Mouse (Mus musculus) embryonic facial prominence, embryonic 13.5 days (tissue): ENCODE results near the gene Iqcd. TPM values are rescaled to one million over a fixed set of nuclear protein-coding genes. Genes with fewer than 3 reads are reported as not detected.

Source experiments
- ATAC-seq: fragments of 200-750 bp; cut with Nextera tagmentation; 2 replicates; pipeline ENCODE4 v1.8.0; 2017; ENCODE audit warnings: low read depth; ENCODE audit not compliant: insufficient number of reproducible peaks, insufficient read depth, low FRiP score, low TSS enrichment
- H3K27ac ChIP-seq: fragments of 300-500 bp; sonication (generic); 2 replicates; pipeline ENCODE4 v1.5.1; 2015; ENCODE audit warnings: moderate library complexity, mild to moderate bottlenecking, inconsistent platforms
- H3K27me3 ChIP-seq: fragments of 300-500 bp; sonication (generic); 2 replicates; pipeline ENCODE4 v1.6.1; 2015; ENCODE audit warnings: mild to moderate bottlenecking, inconsistent platforms
- H3K36me3 ChIP-seq: fragments of 300-500 bp; sonication (generic); 2 replicates; pipeline ENCODE4 v1.6.1; 2015; ENCODE audit warnings: mild to moderate bottlenecking, inconsistent platforms
- H3K4me1 ChIP-seq: fragments of 300-500 bp; sonication (generic); 2 replicates; pipeline ENCODE4 v1.6.1; 2015; ENCODE audit warnings: inconsistent platforms
- H3K4me2 ChIP-seq: fragments of 300-500 bp; sonication (generic); 2 replicates; pipeline ENCODE4 v1.6.1; 2015; ENCODE audit warnings: moderate library complexity, mild to moderate bottlenecking, inconsistent platforms
- H3K4me3 ChIP-seq: fragments of 300-500 bp; sonication (generic); 2 replicates; pipeline ENCODE4 v1.5.1; 2015; ENCODE audit warnings: mild to moderate bottlenecking, inconsistent platforms
- H3K9ac ChIP-seq: fragments of 300-500 bp; sonication (generic); 2 replicates; pipeline ENCODE4 v1.6.1; 2015; ENCODE audit warnings: mild to moderate bottlenecking, inconsistent platforms
- H3K9me3 ChIP-seq: fragments of 300-500 bp; sonication (generic); 2 replicates; pipeline ENCODE4 v1.6.1; 2016; ENCODE audit warnings: inconsistent platforms
- WGBS: fragments of 180-500 bp; shearing (Covaris S2); methylation state at CpG from one replicate; pipeline ENCODE4 v1.1.7; 2015; ENCODE audit warnings: mixed read lengths; 5-methylcytosine and 5-hydroxymethylcytosine counted together
- polyA plus RNA-seq: library from polyadenylated mRNA; unstranded; fragments of >200 nt; fragmentation: Nextera tagmentation; extraction: Ambion mirVana; gene quantifications from 2 replicates; pipeline ENCODE4 v1.2.1, GENCODE M21; 2015

Gene Iqcd
- polyA plus RNA-seq, 1 experiment from 2014 or later, result 0.60 TPM

DNA sequence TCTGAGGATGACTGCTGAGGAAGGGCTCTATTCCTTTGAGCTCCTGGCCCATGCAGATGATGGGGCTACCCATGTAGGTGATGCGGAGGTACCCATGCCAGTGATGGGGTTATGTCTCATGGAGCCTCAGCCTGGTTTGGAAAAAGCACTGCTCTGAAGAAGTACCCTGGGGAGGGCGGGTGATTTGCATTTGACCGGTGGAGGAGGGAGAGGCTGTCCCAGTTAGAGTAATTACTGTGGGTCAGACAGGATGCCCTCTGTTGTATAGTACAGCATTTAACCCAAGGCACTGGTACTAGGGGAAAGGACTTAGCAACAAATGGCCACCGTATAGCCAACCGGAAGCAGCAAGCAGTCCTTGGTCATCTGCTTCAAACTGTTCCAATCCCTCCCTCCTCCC is 46.0 kb downstream of the Iqcd start:
- no peak for ATAC-seq
- Histone ChIP-seq H3K36me3 (no peaks in the 10 kb centered on the region), H3K27ac (no peak overlapping the region), H3K4me3 (no peak overlapping the region), H3K4me2 (no peak overlapping the region), H3K9me3 (peaks cover 4% of the 10 kb centered on the region), H3K27me3 (peaks cover 28% of the 10 kb centered on the region), H3K9ac (no peak overlapping the region), H3K4me1 (no peaks in the 10 kb centered on the region)
- 36% methylated on average over 5 of the region's 5 CpGs for WGBS

DNA sequence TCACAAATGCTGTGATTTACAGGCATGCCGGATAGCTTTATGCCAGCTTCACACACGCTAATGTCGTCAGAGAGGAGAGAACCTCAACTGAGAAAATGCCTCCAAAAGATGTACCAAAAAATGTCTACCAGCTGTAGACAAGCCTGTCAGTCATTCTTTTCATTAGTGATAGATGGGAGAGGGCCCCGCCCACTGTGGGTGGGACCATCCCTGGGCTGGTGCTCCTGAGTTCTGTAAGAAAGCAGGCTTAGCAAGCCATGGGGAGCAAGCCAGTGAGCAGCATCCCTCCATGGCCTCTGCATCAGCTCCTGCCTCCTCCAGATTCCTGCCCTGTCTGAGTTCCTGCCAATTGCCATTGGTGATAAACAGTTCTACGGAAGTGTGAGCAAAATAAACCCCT is 46.8 kb downstream of the Iqcd start:
- H3K4me3 ChIP-seq, result no peak overlapping the region
- ATAC-seq, result no peak
- no peak overlapping the region for H3K27ac ChIP-seq
- no peak overlapping the region for H3K9ac ChIP-seq
- no peaks in the 10 kb centered on the region for H3K36me3 ChIP-seq
- H3K4me2 ChIP-seq, result no peak overlapping the region
- H3K27me3 ChIP-seq, result peaks cover 20% of the 10 kb centered on the region
- no peaks in the 10 kb centered on the region for H3K4me1 ChIP-seq
- WGBS, result 83% methylated on average over 5 of the region's 5 CpGs
- H3K9me3 ChIP-seq, result peaks cover 4% of the 10 kb centered on the region

DNA sequence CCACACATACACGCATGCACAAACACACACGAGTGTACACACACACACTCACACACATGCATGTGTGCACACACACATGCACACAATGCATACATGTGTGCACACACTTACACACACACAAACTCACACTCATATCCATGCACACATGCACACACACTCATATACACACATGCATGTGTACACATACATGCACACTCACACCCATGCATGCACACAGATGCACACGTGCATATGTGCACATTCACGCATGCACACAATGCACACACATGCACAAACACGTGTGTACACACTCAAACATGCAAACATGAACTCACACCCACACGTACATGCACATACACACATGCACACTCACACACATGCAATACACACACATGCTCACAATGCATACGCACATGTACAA is 51.3 kb downstream of the Iqcd start:
- no peak for ATAC-seq
- no peaks in the 10 kb centered on the region for H3K4me1 ChIP-seq
- H3K27ac ChIP-seq, result no peak overlapping the region
- H3K4me2 ChIP-seq, result no peak overlapping the region
- H3K4me3 ChIP-seq, result no peak overlapping the region
- H3K9me3 ChIP-seq, result no peaks in the 10 kb centered on the region
- H3K9ac ChIP-seq, result no peak overlapping the region
- 86% methylated on average over 7 of the region's 7 CpGs for WGBS
- no peaks in the 10 kb centered on the region for H3K36me3 ChIP-seq
- H3K27me3 ChIP-seq, result 0 out of 2 replicates have a peak, but pooled peaks cover 4% of the 10 kb centered on the region

GRCm38 (mm10) chr5:120643365-120644085 is 54.7 kb downstream of the Iqcd start:
- Histone ChIP-seq H3K9me3 (no peaks in the 10 kb centered on the region), H3K4me2 (no peak overlapping the region), H3K9ac (no peak overlapping the region), H3K27ac (no peak overlapping the region), H3K4me1 (peaks cover 2% of the 10 kb centered on the region), H3K27me3 (peaks cover 30% of the 10 kb centered on the region), H3K36me3 (no peaks in the 10 kb centered on the region), H3K4me3 (no peak overlapping the region)
- 71% methylated on average over 14 of the region's 14 CpGs for WGBS
- no peak for ATAC-seq

- 80% methylated on average over 3 of the region's 3 CpGs for WGBS
- Histone ChIP-seq H3K36me3 (no peaks in the 10 kb centered on the region), H3K9ac (no peak overlapping the region), H3K27me3 (peaks cover 37% of the 10 kb centered on the region), H3K27ac (no peak overlapping the region), H3K4me2 (no peak overlapping the region), H3K4me1 (peaks cover 9% of the 10 kb centered on the region), H3K9me3 (no peaks in the 10 kb centered on the region), H3K4me3 (no peak overlapping the region)
- ATAC-seq, result no peak
Measured at GRCm38 (mm10) chr5:120644227-120644626, 55.4 kb downstream of the Iqcd start.

GRCm38 (mm10) chr5:120645851-120646250 is 57.0 kb downstream of the Iqcd start:
- ATAC-seq, result no peak

DNA sequence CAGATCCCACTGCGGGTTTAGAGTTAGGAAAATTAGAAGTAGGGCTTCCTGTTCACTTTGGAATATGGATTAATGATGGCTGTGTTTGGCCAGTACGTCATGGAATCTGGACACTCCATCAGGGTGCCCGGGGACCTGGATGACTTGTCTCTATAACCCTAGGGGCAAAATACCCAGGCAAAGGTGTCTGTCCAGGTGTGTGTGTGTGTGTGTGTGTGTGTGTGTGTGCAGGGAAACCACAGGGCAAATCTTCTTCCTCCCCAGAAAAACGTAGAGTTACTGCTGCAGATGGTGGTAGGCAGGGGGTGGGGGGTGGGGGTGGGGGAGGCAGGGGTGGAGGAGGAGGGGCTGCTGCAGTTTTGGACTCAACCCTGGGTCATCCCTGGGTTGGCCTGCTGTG is 58.5 kb downstream of the Iqcd start:
- Histone ChIP-seq H3K9me3 (no peaks in the 10 kb centered on the region), H3K27me3 (peaks cover 68% of the 10 kb centered on the region), H3K4me1 (peaks cover 11% of the 10 kb centered on the region), H3K9ac (no peak overlapping the region), H3K4me3 (no peak overlapping the region), H3K27ac (no peak overlapping the region), H3K4me2 (no peak overlapping the region), H3K36me3 (no peaks in the 10 kb centered on the region)
- WGBS, result 63% methylated on average over 4 of the region's 4 CpGs
- no peak for ATAC-seq

More at GRCm38 (mm10) chr5:120645851-120646250, 57.0 kb downstream of the Iqcd start:
- H3K27ac ChIP-seq, result no peak overlapping the region
- WGBS, result 60% methylated on average over 6 of the region's 6 CpGs
- H3K4me3 ChIP-seq, result no peak overlapping the region
- no peaks in the 10 kb centered on the region for H3K9me3 ChIP-seq
- H3K4me2 ChIP-seq, result no peak overlapping the region
- H3K27me3 ChIP-seq, result peaks cover 53% of the 10 kb centered on the region
- H3K36me3 ChIP-seq, result no peaks in the 10 kb centered on the region
- no peak overlapping the region for H3K9ac ChIP-seq
- peaks cover 11% of the 10 kb centered on the region for H3K4me1 ChIP-seq

GRCm38 (mm10) chr5:120647814-120648491 is 59.1 kb downstream of the Iqcd start:
- H3K4me2 ChIP-seq, result no peak overlapping the region
- no peaks in the 10 kb centered on the region for H3K36me3 ChIP-seq
- H3K4me3 ChIP-seq, result no peak overlapping the region
- 35% methylated on average over 12 of the region's 12 CpGs for WGBS
- no peak for ATAC-seq
- no peak overlapping the region for H3K9ac ChIP-seq
- H3K27ac ChIP-seq, result no peak overlapping the region
- H3K27me3 ChIP-seq, result peaks cover 74% of the 10 kb centered on the region
- H3K4me1 ChIP-seq, result peaks cover 11% of the 10 kb centered on the region
- no peaks in the 10 kb centered on the region for H3K9me3 ChIP-seq

DNA sequence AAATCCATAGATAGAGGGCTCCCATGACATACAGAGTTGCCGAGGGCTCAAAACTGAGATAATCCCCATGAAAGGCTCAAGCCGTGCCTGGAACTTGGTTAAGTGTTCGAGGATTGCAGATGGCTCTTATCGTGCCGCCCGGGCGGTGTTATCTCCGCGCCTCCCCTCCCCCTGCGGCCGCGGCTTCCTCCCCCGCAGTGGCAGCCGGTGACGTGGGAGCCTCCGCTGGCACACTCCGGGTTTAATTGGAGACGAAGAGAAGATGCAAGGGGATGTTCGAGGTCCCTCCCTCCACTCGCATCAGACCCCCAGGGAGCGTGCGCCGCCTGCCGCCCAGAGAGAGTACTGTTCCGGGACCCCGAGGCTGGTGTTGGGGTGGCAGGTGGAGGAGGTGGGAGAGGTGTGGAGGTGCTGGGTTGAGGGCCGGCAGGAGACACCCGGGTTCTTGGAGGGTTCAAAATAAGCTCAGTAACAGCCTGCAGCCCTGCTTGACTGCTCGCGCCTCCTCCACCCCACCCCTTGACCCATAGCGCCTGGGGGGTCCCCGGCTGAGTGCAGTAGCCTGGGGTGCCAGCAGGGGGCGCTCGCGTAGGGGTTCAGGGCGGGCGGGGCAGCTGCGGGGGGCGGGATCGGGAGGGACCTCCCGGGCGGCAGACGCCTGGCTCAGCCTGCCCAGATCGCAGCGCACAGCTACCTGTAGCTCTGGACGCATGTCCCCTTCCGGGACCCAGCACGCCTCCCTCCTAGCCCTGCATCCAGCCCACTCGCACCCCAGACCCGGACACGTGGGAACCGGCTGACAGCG is 60.0 kb downstream of the Iqcd start, which contains the start of gene Rasal1:
Gene Rasal1 (plus strand): TSS at position 244 of the 805 bp plus-strand sequence.
- peak; percentile 60 for ATAC-seq
- Histone ChIP-seq H3K27ac (no peak within 1 kb of the TSS), H3K9me3 (no peaks in the 10 kb centered on the region), H3K4me2 (peak within 1 kb of the TSS; percentile 51), H3K4me3 (peak within 1 kb of the TSS; percentile 33), H3K9ac (peak within 1 kb of the TSS; percentile 46; the same call in 1 of the 2 replicates), H3K4me1 (peaks cover 11% of the 10 kb centered on the region), H3K36me3 (no peaks in the 10 kb centered on the region), H3K27me3 (peaks cover 73% of the 10 kb centered on the region)
- WGBS, result 2% methylated on average over 52 of the region's 53 CpGs

- Histone ChIP-seq H3K36me3 (no peaks in the 10 kb centered on the region), H3K27ac (no peak overlapping the region), H3K9me3 (no peaks in the 10 kb centered on the region), H3K4me3 (peak overlapping the region; percentile 33), H3K27me3 (peaks cover 70% of the 10 kb centered on the region), H3K4me2 (peak overlapping the region; percentile 51), H3K4me1 (peaks cover 11% of the 10 kb centered on the region), H3K9ac (peak overlapping the region; percentile 46; the same call in 1 of the 2 replicates)
- ATAC-seq, result peak; percentile 32; the same call in 1 of the 2 replicates
- WGBS, result 4% methylated on average over 21 of the region's 21 CpGs
Measured at GRCm38 (mm10) chr5:120649374-120649933, 60.6 kb downstream of the Iqcd start.

DNA sequence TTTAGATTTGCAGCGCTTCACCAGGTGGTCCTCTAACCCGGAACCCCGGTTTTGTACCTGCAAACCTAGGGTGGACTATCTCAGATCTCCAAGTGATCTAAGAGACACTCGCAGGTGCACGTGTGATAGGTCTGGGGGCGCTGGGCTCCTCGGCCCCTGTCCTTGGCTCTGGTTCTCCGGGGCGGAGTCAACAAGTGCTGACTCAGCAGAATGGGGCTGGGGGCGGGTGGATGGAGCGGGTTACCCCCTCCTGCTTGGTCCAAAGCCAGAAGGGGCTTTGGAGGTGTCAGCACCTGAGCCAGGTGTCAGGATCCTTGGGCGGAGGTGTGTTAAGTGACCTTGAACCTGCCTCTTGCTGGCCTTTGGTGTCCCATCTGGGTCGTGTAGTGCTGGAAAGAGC is 61.1 kb downstream of the Iqcd start:
- Histone ChIP-seq H3K36me3 (no peaks in the 10 kb centered on the region), H3K27me3 (peaks cover 70% of the 10 kb centered on the region), H3K4me2 (no peak overlapping the region), H3K27ac (no peak overlapping the region), H3K9ac (no peak overlapping the region), H3K4me1 (peaks cover 11% of the 10 kb centered on the region), H3K9me3 (no peaks in the 10 kb centered on the region), H3K4me3 (no peak overlapping the region)
- no peak for ATAC-seq
- 22% methylated on average over 13 of the region's 13 CpGs for WGBS
